Mouse (Mus musculus) embryo, embryonic 10.5 days (tissue): ENCODE measurements around the gene Ttc25.
"Not testable (repeated sequence)": the region's sequence is repeated elsewhere in the genome, so short reads cannot be mapped to it uniquely, and the experiment has no call there.

Source experiments
- DNase-seq: peaks from one replicate; pipeline ENCODE4 v3.0.0-alpha.2; 2015; ENCODE audit warnings: low spot score

Gene Ttc25

GRCm38 (mm10) chr11:100570430-100571201 is 25.2 kb downstream of the Ttc25 start:
- DNase-seq = peak; percentile 94

DNA sequence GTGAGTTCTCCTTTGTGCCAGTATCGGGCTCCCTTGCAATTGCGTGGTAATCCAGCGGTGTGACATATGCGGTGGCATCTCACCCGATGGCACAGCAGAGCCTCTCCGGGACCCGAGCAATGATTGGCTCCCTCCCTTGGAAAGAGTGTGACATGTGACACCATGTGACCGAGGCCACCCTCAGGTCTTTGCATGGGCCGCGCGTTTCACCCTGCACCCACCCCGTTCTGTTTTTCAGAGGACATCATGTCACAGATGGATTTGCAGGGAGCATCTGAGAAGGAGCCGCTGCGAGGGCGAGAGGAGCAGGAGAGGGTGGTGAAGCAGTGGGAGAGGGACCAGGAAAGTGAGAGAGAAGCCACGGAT is 25.8 kb downstream of the Ttc25 start:
- DNase-seq = peak; percentile 24

DNA sequence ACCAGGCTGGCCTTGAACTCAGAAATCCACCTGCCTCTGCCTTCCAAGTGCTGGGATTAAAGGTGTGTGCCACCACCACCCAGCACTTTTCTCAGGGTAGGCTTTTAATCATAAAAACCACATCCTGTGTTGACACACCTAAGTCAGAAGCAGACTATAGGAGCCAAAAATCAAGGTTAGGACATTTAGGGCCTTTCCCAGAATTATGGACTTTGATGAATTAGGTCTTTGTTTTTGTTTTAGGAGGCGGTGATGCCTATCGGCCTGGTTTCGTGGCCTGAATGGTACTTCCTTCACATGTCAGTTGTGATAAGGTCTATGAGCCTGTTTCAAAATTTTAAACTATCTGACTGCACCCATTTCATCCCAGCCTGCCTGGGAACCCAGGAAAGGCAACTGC is 28.8 kb downstream of the Ttc25 start:
- DNase-seq = no peak

DNA sequence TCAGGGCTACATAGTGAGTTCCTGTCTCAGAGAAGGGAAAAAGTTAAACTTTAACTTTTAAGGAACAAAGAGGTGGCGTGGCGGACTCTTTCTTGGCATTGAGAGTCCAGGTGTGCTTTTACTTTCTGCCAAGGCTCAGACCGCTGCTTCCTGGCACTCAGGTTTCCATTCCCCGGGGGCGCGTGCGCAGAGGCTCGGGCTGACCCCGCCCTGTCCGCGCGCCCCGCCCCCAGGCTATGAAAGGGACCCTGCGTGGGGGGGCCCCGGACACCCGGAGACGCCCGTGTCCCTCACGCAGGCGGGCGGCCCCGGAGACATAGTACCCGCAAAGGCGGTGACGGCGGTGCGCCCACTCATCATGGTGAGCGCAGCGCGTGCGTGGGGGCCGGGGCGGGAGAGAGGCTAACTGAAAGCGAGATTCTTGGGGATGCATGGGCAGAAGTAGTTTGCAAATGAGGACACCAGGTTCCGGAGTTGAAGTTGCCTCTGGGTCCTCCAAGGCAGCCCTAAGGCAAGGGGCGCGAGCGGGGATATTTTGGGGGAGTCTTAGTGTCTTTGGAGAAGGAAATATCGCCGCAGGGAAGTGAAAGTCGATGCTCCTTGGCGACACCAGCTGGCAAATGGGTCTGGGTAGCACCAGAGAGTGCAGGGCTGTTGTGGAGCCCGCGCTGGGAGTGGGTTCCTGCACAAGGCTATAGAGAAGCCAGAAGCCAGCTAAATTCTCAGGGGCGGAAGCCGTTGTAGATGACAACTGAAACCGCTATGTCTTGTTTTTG is 29.5 kb downstream of the Ttc25 start, which contains the start of gene Cnp:
TSS of gene Cnp (plus strand) at position 197 of the 776 bp plus-strand sequence.
- DNase-seq = peak; percentile 73

- no peak for DNase-seq
Measured at GRCm38 (mm10) chr11:100575484-100575855, 30.1 kb downstream of the Ttc25 start.

GRCm38 (mm10) chr11:100576256-100576655 is 30.8 kb downstream of the Ttc25 start:
- DNase-seq = no peak

DNA sequence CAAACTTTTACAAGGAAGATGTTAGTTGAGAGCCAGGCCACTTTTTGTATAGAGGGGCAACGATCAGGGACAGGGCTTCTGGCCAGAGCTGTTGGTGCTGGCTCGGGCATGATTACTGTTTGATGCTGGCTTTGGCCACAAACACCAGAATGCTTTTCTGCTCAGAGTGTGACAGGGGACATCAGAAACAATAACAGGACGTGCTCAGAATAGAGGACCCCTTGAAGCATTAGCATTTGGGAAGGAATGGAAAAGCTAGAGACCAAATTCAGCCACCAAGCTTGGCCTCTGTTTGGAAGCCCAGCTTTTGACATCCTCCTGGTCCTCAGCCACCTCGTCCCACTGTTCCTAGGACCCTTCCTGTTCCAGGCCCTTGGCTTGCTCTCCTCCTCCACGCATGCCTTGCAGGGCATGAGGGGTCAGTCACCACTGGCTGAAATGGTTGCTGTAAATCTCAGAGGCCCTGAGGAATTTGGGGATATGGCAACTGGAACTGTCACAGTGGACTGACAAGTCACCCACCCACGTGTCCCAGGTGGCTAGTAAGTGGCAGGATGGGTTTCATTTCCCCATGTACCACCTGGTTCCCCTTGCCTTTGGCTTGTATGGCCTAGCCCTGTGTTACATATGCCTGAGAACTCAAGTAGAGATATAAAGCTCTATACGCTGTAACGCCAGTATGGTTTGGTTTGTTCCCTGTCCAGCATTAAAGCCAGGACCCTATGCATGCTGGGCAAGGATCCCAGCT is 32.6 kb downstream of the Ttc25 start:
- DNase-seq = no peak

DNA sequence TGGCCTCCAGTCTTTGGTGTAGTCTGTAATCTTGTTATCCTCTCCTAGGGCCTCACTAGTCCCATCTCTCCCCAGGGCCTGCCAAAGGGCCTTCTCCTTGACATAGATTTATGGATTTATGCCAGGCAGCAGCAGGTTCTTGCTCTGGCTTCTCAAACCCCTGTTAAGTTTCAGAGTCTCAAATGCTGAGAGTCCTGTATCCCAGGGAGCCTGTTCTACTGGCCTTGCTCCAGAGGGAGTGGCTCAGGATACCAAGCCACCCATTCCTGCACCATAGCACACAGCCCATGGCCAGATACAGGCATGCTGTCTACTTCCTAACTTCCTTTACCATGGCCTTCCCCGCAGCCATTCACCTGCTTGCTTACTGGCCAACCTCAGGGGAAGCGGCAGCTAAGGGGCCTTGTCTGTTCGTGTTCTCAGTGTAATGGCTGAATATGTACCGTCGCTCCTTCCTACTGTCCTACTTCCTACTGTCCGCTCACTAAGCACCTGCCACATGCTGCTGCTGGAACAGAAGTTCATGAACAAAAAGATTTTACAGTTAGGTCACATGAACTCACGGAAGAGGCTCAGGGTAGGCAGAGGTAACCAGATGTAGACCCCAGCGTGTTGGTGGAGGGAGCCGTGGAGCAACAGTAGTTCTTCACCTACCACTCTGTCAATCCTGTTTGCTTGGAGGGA is 33.9 kb downstream of the Ttc25 start:
- no peak for DNase-seq

DNA sequence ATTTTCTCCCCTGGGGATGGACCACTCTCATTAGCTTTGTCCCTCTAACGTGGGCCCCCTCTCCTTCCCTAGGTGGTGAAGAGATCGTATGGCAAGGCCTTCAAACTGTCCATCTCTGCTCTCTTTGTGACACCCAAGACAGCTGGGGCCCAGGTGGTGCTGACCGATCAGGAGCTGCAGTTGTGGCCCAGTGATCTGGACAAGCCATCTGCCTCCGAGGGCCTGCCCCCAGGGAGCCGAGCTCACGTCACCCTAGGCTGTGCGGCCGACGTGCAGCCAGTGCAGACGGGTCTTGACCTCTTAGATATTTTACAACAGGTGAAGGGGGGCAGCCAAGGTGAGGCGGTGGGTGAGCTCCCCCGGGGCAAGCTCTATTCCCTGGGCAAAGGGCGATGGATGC is 34.9 kb downstream of the Ttc25 start:
- DNase-seq = no peak

DNA sequence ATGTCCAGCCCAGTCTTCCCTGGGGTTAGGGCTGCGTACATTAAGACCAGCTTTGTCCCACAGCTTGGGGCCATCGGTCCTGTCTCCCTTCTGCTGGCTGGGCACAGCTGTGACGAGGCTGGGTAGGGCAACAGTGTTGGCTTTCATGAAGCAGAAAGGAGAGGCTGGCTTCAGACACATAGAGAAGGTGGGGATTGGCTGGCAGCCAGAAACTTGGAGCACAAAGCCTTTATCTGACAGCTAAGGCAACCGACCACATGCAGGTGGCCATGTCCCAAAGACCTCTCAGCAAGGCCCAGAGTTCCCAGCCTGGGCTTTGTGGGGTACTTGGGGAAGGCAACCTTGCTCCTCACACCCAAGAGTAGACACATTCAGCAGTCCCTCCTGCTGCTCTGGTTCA is 36.3 kb downstream of the Ttc25 start:
- no peak for DNase-seq

GRCm38 (mm10) chr11:100582413-100582812 is 37.0 kb downstream of the Ttc25 start:
- not testable (repeated sequence) for DNase-seq

- DNase-seq = no peak
Measured at GRCm38 (mm10) chr11:100582836-100583235, 37.4 kb downstream of the Ttc25 start.

GRCm38 (mm10) chr11:100584561-100584961 is 39.2 kb downstream of the Ttc25 start:
- no peak for DNase-seq

DNA sequence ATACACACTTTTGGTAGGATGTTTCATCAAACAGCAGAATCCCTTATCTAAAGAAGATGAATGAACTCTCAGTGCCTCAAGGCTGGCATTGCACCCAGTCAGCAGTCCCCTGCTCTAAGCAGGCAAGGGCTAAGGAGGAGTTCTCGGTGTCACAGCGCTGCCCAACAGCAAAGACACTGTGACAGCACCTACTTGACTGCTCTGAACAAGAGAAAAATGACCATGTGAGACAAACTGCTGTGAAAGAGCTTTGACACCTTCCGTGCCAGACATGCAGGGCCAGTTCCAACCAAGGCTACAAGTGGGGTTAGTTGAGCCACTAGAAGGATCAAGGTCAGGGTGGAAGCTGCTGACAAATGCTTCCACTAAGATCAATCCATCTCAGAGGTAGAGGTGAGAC is 39.7 kb downstream of the Ttc25 start:
- no peak for DNase-seq

DNA sequence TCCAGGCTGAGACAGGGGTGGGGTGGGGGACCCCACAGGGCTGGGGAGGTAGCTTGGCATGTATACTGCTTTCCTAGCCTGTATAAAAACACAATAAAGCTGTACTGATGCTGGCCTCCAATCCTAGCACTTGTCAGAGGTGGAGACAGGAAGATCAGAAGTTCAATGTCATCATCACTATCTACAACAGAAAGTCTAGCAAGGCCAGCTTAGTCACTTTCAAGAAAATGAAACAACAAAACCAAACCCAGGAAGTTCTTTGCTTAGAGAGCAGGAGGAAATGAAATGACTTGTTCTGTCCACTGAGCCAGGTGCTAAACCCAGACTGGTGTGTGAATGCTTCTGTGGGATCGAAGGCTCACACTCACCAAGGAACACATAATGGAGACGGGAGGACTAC is 43.1 kb downstream of the Ttc25 start:
- DNase-seq = no peak

DNA sequence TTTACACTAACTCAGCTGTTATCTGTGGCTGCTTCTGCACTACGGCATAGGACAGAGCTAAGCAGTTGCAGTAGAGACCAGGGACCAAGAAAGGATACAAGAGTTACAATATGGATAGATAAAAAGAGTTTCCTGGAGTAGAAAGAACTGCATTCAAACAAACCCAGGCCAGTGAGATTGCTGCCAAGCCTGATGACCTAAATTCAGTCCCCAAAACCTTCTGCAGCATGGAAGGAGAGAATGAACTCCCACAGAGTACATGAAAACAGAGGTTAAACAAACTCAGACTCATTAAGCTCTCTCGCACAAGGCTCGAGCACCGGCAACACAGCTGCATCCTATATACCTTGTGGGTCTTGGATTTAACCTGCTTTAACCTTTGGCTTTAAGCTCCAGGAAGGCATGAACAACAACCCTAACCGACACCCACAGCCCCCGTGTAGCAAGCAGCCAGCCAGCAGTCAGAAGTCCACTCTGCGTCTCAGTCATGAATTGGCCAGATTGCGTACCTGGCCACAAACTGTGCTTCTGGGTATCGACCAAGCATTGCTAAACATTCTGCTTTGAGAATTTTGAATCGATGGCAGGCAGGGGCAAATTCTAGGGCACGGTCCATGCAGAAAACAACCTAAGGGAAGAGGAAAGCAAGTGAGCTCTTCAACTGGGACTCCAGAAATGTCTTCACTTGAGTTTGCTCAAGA is 47.1 kb downstream of the Ttc25 start:
- no peak for DNase-seq

DNA sequence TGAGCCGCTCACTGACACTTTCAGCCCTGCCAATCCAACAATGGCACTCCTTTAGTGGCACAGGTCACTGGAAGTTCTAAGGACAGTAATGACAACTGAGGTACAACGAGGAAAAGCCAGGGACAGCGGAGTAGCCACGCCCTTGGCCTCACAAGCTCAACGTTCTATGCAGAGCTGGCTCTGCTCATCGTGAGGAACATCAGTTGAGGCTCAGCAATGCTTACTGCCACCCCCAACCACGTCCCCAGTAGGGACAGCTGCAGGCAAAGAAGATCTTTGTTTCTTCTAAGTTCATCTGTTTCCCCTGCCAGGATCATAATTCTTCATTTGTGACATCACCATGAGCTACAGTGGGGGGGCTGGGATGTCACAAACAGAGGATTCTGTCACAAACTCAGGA is 49.2 kb downstream of the Ttc25 start:
- DNase-seq = no peak

DNA sequence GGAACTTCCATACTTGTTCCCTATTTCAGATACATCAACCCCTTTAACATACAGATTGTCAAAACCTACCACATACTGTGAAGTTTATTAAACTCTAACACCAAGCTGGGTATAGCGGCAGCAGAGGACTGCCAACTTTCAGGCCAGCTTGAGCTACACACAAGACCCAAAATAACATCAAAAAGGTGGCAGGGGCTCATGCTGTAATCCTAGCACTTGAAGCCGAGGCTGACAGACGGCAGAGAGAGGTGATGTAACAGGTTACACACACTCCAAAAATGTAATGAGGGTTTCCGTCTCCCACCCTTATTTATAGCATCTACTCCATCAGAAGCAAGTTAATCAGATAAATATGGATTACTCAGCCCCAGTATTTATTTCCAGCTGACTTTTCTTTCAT is 50.1 kb downstream of the Ttc25 start:
- DNase-seq = no peak

- DNase-seq = no peak
Measured at GRCm38 (mm10) chr11:100598074-100598473, 52.7 kb downstream of the Ttc25 start.

- DNase-seq = no peak
Measured at GRCm38 (mm10) chr11:100601372-100601771, 56.0 kb downstream of the Ttc25 start.

- no peak for DNase-seq
Measured at GRCm38 (mm10) chr11:100603155-100603554, 57.7 kb downstream of the Ttc25 start.

- no peak for DNase-seq
Measured at GRCm38 (mm10) chr11:100603813-100604212, 58.4 kb downstream of the Ttc25 start.
